Mouse (Mus musculus) heart, embryonic 14.5 days (tissue): Measurements from ENCODE around the gene Zbtb41. TPM values are rescaled to one million over a fixed set of nuclear protein-coding genes. Genes with fewer than 3 reads are reported as not detected.
"Not testable (repeated sequence)": the region's sequence is repeated elsewhere in the genome, so short reads cannot be mapped to it uniquely, and the experiment has no call there.

Experiments
- ATAC-seq: fragments of 200-750 bp; cut with Nextera tagmentation; 2 replicates; pipeline ENCODE4 v1.8.0; 2017; ENCODE audit warnings: low read depth, moderate TSS enrichment; ENCODE audit not compliant: insufficient number of reproducible peaks, insufficient read depth, low FRiP score
- H3K27ac ChIP-seq, 2 experiments: fragments of 200-500 bp in 1 of 2; fragments of 300-500 bp in 1 of 2; sonication (generic) in 1 of 2; replicated peaks in 1 of 2; 2 replicates each; pipeline ENCODE4 v1.5.1; 2012 to 2014; ENCODE audit warnings: low read depth in 2 of 2, low read length in 2 of 2, control low read depth in 1 of 2, mild to moderate bottlenecking in 1 of 2, mixed read lengths in 1 of 2; ENCODE audit not compliant: control insufficient read depth in 1 of 2, insufficient read depth in 1 of 2
- H3K27me3 ChIP-seq: fragments of 300-500 bp; sonication (generic); 2 replicates; pipeline ENCODE4 v1.6.1; 2014; ENCODE audit warnings: mild to moderate bottlenecking, low read length, control low read depth; ENCODE audit not compliant: control insufficient read depth, insufficient read depth
- H3K36me3 ChIP-seq: fragments of 300-500 bp; sonication (generic); 2 replicates; pipeline ENCODE4 v1.6.1; 2014; ENCODE audit warnings: mild to moderate bottlenecking, control low read depth, low read length, mixed read lengths; ENCODE audit not compliant: control insufficient read depth, insufficient read depth
- H3K4me1 ChIP-seq, 2 experiments: fragments of 200-500 bp in 1 of 2; fragments of 300-500 bp in 1 of 2; sonication (generic) in 1 of 2; 2 replicates each; pipeline ENCODE4 v1.6.1; 2012 to 2014; ENCODE audit warnings: low read length in 2 of 2, control low read depth in 1 of 2, mixed read lengths in 1 of 2; ENCODE audit not compliant: control insufficient read depth in 2 of 2, insufficient read depth in 2 of 2
- H3K4me2 ChIP-seq: fragments of 300-500 bp; sonication (generic); 2 replicates; pipeline ENCODE4 v1.6.1; 2014; ENCODE audit warnings: mild to moderate bottlenecking, low read length
- H3K4me3 ChIP-seq, 2 experiments: fragments of 200-500 bp in 1 of 2; fragments of 300-500 bp in 1 of 2; sonication (generic) in 1 of 2; 2 replicates each; pipeline ENCODE4 v1.5.1; 2012 to 2014; ENCODE audit warnings: low read length in 2 of 2, mild to moderate bottlenecking in 2 of 2, control low read depth in 1 of 2, low read depth in 1 of 2, moderate library complexity in 1 of 2; ENCODE audit not compliant: control insufficient read depth in 1 of 2, insufficient read depth in 1 of 2
- H3K9ac ChIP-seq: fragments of 300-500 bp; sonication (generic); 2 replicates; pipeline ENCODE4 v1.6.1; 2014; ENCODE audit warnings: mild to moderate bottlenecking, low read length
- H3K9me3 ChIP-seq: fragments of 300-500 bp; sonication (generic); 2 replicates; pipeline ENCODE4 v1.6.1; 2016; ENCODE audit warnings: low read length, control low read depth; ENCODE audit not compliant: control insufficient read depth
- WGBS: fragments of 180-500 bp; shearing (Covaris S2); extraction: QIAGEN DNeasy Blood & Tissue Kit; methylation state at CpG from one replicate; pipeline ENCODE4 v1.1.7; 2014; 5-methylcytosine and 5-hydroxymethylcytosine counted together
- polyA plus RNA-seq: library from polyadenylated mRNA; unstranded; fragments of >200 nt; fragmentation: Nextera tagmentation; extraction: Ambion mirVana; gene quantifications from 2 replicates; pipeline ENCODE4 v1.2.1, GENCODE M21; 2014

Zbtb41 gene
- polyA plus RNA-seq, 1 experiment from 2014 or later = 10.9 TPM

DNA sequence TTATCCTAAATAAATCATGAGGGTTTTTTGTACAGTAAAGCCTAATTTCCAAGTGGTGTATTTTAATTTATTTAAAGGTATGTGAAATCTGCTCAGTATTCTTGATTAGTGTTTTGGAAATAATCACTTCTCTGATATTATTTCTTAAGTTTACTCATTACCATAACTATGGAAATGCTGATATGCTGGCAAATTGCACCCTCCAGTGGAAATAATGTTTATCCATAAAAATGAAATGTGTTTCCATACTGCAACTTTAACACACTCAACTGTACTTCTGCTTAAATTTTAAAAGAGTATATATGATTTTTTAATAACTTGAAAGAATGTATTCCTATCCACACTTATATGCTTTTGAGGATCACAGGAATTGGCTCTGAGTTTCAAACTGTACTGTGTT is 16.3 kb upstream of the Zbtb41 start:
- H3K27me3 ChIP-seq = no peaks in the 10 kb centered on the region
- H3K4me1 ChIP-seq = no peaks in the 10 kb centered on the region
- H3K9me3 ChIP-seq = peaks cover 8% of the 10 kb centered on the region; the same call in 1 of the 2 replicates
- H3K9ac ChIP-seq = no peak overlapping the region
- no peaks in the 10 kb centered on the region for H3K36me3 ChIP-seq
- no peak for ATAC-seq
- H3K4me2 ChIP-seq = no peak overlapping the region
- H3K4me3 ChIP-seq = no peak overlapping the region
- H3K27ac ChIP-seq = no peak overlapping the region

- Histone ChIP-seq H3K27me3 (no peaks in the 10 kb centered on the region), H3K9me3 (peaks cover 9% of the 10 kb centered on the region; the same call in 1 of the 2 replicates), H3K4me2 (no peak overlapping the region), H3K4me1 (no peaks in the 10 kb centered on the region), H3K36me3 (no peaks in the 10 kb centered on the region), H3K27ac (no peak overlapping the region), H3K4me3 (no peak overlapping the region), H3K9ac (no peak overlapping the region)
- WGBS = 56% methylated on average over 5 of the region's 5 CpGs
- ATAC-seq = no peak
Measured at GRCm38 (mm10) chr1:139407701-139408100, 14.4 kb upstream of the Zbtb41 start.

GRCm38 (mm10) chr1:139412365-139412764 is 9.7 kb upstream of the Zbtb41 start:
- H3K9me3 ChIP-seq, H3K9ac ChIP-seq, H3K27ac ChIP-seq, H3K36me3 ChIP-seq, ATAC-seq, H3K4me3 ChIP-seq, H3K4me2 ChIP-seq, H3K27me3 ChIP-seq, H3K4me1 ChIP-seq: not testable (repeated sequence)
- WGBS = 89% methylated on average over 2 of the region's 2 CpGs

- WGBS = 80% methylated on average over 3 of the region's 3 CpGs
- Histone ChIP-seq H3K36me3 (no peaks in the 10 kb centered on the region), H3K27me3 (no peaks in the 10 kb centered on the region), H3K9me3 (peaks cover 9% of the 10 kb centered on the region; the same call in 1 of the 2 replicates), H3K4me1 (no peaks in the 10 kb centered on the region), H3K9ac (no peak overlapping the region), H3K4me3 (no peak overlapping the region), H3K27ac (no peak overlapping the region), H3K4me2 (no peak overlapping the region)
- ATAC-seq = no peak
Measured at GRCm38 (mm10) chr1:139413465-139413864, 8.6 kb upstream of the Zbtb41 start.

GRCm38 (mm10) chr1:139421521-139421874 is 590 bp upstream of the Zbtb41 start:
- H3K4me2 ChIP-seq = peak overlapping the region; percentile 88
- WGBS = 2% methylated on average over 8 of the region's 8 CpGs
- no peaks in the 10 kb centered on the region for H3K27me3 ChIP-seq
- peak overlapping the region; percentile 93 to 97; a peak in 3 of 4 replicates for H3K27ac ChIP-seq
- H3K4me1 ChIP-seq = peaks cover 11 to 27% of the 10 kb centered on the region in 2 experiments; a peak in 3 of 4 replicates
- H3K9me3 ChIP-seq = no peaks in the 10 kb centered on the region
- ATAC-seq = no peak
- H3K4me3 ChIP-seq = peak overlapping the region; percentile 89 to 98
- peak overlapping the region; percentile 97 for H3K9ac ChIP-seq
- 0 out of 2 replicates have a peak, but pooled peaks cover 5% of the 10 kb centered on the region for H3K36me3 ChIP-seq

DNA sequence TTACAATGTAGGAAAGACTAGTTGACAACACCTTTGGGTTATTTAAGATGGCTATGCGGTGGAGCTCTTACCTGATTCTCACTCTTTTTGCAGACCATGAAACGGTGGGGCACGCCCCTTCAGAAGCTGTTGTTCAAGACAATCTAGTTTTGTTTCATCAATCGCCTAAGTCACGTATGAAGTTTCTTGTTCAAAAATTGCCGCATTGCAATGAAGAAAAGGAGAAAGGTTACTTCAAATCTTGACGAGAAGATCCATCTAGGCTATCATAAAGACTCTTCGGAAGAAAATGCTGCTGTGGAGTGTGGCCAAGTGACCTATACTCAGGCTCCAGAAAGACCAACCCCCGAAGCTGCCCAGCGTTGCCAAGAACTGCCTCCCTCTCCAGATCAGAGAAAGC is 853 bp downstream of the Zbtb41 start:
- ATAC-seq = no peak
- Histone ChIP-seq H3K9me3 (no peaks in the 10 kb centered on the region), H3K4me1 (peaks cover 11 to 30% of the 10 kb centered on the region in 2 experiments; a peak in 3 of 4 replicates), H3K27me3 (no peaks in the 10 kb centered on the region), H3K27ac (peak overlapping the region; percentile 93), H3K4me3 (peak overlapping the region; percentile 89 to 98), H3K4me2 (peak overlapping the region; percentile 88), H3K36me3 (0 out of 2 replicates have a peak, but pooled peaks cover 5% of the 10 kb centered on the region), H3K9ac (peak overlapping the region; percentile 97)
- WGBS = 15% methylated on average over 10 of the region's 10 CpGs

DNA sequence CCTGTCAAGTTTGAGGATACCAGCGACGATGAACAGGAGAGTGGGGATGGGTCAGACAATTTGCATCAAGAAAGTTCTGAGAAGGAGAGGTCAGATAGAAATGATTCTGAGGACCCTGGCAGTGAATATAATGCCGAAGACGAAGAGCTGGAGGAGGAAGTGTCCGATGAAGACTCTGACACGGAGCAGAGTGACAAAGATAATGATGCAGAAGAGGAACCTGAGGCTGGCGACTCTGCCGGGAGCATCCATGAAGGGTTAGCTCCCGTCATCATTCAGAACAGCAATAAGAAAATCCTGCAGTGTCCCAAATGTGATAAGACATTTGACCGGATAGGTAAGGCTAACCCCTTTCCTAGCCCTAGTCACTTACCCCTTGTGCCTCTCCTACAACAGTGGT is 1.8 kb downstream of the Zbtb41 start:
- Histone ChIP-seq H3K4me1 (peaks cover 11 to 30% of the 10 kb centered on the region in 2 experiments; a peak in 3 of 4 replicates), H3K9ac (peak overlapping the region; percentile 97), H3K9me3 (no peaks in the 10 kb centered on the region), H3K27me3 (no peaks in the 10 kb centered on the region), H3K27ac (no peak overlapping the region), H3K4me3 (peak overlapping the region; percentile 43 to 89), H3K36me3 (peaks cover 6% of the 10 kb centered on the region), H3K4me2 (peak overlapping the region; percentile 88)
- 11% methylated on average over 10 of the region's 10 CpGs for WGBS
- ATAC-seq = no peak

DNA sequence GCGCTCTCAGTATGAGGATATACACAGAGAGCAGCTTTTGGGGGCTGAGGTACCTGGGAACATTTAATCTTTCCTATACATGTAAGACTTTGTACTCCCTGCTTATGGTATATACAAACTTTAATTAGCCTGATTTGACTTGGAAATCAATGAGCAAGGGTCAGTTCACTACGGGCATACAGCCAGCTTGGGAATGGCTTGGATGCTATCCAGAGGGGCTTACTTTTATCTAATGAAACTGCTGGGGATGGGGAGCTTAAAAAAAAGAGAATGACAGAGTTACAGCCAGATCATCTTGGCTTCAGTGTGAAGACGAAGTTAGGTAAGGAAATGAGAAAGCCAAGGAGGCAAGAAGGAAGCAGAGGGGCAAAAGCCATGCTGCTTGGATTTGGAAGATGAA is 2.9 kb downstream of the Zbtb41 start:
- H3K9ac ChIP-seq = peak overlapping the region; percentile 44
- H3K9me3 ChIP-seq = no peaks in the 10 kb centered on the region
- no peaks in the 10 kb centered on the region for H3K27me3 ChIP-seq
- H3K4me3 ChIP-seq = peak overlapping the region; percentile 31 to 36
- no peak overlapping the region; a peak in 1 of 4 replicates for H3K27ac ChIP-seq
- peaks cover 17% of the 10 kb centered on the region for H3K36me3 ChIP-seq
- peaks cover 11 to 30% of the 10 kb centered on the region in 2 experiments; a peak in 3 of 4 replicates for H3K4me1 ChIP-seq
- H3K4me2 ChIP-seq = peak overlapping the region; percentile 88
- 23% methylated on average over 3 of the region's 3 CpGs for WGBS
- ATAC-seq = no peak
